Mouse (Mus musculus): Measurements from ENCODE around the gene Sox6. TPM values are rescaled to one million over a fixed set of nuclear protein-coding genes. Genes with fewer than 3 reads are reported as not detected.

Gene Sox6
- total and polyA plus RNA-seq, 2 experiments from 2014 or later: 30.8 to 47.6 TPM

DNA sequence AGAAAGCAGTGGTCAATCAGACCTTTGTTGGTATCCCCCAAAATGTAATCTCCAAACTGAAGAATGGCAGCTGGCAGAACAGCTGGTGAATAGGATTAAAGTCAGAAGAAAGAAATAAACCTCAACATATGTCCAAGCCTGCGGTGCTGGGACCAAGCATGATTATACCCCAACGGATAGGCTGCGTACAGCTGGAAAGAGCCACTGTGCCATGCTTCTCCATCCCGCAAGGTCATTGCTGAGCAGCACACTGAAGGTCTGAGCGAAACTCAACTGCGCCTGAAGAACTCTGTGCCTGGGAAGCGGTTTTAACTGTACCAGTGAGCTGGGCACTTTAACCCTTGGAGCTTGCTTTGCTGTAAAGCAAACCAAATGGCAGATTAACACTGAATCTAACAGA, 291.1 kb downstream of the Sox6 start:
- Histone ChIP-seq H3K4me3 (ENCODE audit: low read depth, low read length) (no peak overlapping the region), H3K4me2 (ENCODE audit: low read depth, low read length, poor library complexity, severe bottlenecking) (no peak overlapping the region), H3K27ac (ENCODE audit: low read depth, low read length) (no peak overlapping the region), H3K9me3 (ENCODE audit: low read length) (no peaks in the 10 kb centered on the region), H3K27me3 (ENCODE audit: insufficient read depth, low read length) (no peaks in the 10 kb centered on the region), H3K36me3 (ENCODE audit: insufficient read depth, low read length) (no peaks in the 10 kb centered on the region), H3K9ac (replicated peaks; ENCODE audit: low read length, poor library complexity, severe bottlenecking) (no peak overlapping the region), H3K4me1 (ENCODE audit: insufficient read depth, low read length) (no peaks in the 10 kb centered on the region)
- DNase-seq (ENCODE audit: low spot score): peak; percentile 15
- WGBS: 49% methylated on average over 7 of the region's 7 CpGs
- no peak for ATAC-seq (ENCODE audit: low FRiP score)
- no peak for TF ChIP-seq CTCF (IDR thresholded peaks at IDR 0.05)

DNA sequence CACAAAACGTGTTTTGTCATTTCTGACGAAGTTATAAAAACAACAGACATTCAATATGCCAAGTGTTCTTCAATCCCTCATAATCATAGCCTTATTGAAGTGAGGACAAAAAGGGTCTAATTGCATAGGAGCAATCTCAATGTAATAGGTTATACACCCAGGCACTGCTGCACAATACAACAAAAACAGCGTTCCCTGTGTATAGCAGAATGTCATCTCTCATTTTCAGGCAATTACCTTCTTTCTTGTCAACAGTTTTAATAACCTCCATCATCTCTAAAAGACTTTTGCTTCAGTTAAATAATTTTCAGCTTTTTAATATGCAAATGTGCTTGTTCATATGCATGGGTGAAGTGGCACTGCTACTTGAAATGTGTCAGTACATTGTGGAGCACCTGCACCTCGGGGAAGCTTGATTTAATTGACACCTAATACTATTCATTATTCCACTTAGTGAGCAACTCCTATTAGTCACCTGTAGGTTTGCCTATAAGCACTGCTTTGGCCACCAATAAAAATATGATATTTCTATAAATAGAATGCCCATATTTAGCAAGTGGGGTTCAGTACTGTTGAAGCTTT, 292.8 kb downstream of the Sox6 start:
- Histone ChIP-seq H3K27me3 (ENCODE audit: insufficient read depth, low read length) (no peaks in the 10 kb centered on the region), H3K9ac (replicated peaks; ENCODE audit: low read length, poor library complexity, severe bottlenecking) (no peak overlapping the region), H3K27ac (ENCODE audit: low read depth, low read length) (no peak overlapping the region), H3K4me2 (ENCODE audit: low read depth, low read length, poor library complexity, severe bottlenecking) (no peak overlapping the region), H3K36me3 (ENCODE audit: insufficient read depth, low read length) (no peaks in the 10 kb centered on the region), H3K9me3 (ENCODE audit: low read length) (no peaks in the 10 kb centered on the region), H3K4me1 (ENCODE audit: insufficient read depth, low read length) (no peaks in the 10 kb centered on the region), H3K4me3 (ENCODE audit: low read depth, low read length) (no peak overlapping the region)
- WGBS: 69% methylated on average over 4 of the region's 4 CpGs
- ATAC-seq (ENCODE audit: low FRiP score) (no peak), DNase-seq (ENCODE audit: low spot score) (no peak)
- TF ChIP-seq CTCF (IDR thresholded peaks at IDR 0.05): no peak

DNA sequence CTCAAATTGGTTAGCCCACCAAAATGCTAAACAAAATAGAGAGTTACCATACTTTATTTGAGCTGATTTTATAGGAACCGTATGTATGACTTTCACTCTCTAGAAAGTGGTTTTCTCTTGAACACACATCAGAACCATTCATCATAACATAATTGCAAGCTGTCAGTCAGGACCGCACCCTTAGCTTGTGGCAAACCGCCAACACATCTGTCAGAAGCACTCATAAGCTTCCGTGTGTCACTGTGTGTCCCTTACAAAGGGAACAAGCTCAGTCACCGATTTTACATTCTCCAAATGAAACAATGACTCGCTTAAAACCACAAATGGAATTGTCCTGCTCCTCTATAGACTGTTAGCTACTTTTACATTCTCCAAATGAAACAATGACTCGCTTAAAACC, 304.5 kb downstream of the Sox6 start:
- no peak for DNase-seq (ENCODE audit: low spot score)
- Histone ChIP-seq H3K4me2 (ENCODE audit: low read depth, low read length, poor library complexity, severe bottlenecking) (no peak overlapping the region), H3K9me3 (ENCODE audit: low read length) (no peaks in the 10 kb centered on the region), H3K9ac (replicated peaks; ENCODE audit: low read length, poor library complexity, severe bottlenecking) (no peak overlapping the region), H3K27me3 (ENCODE audit: insufficient read depth, low read length) (no peaks in the 10 kb centered on the region), H3K4me1 (ENCODE audit: insufficient read depth, low read length) (no peaks in the 10 kb centered on the region), H3K36me3 (ENCODE audit: insufficient read depth, low read length) (no peaks in the 10 kb centered on the region), H3K27ac (ENCODE audit: low read depth, low read length) (no peak overlapping the region), H3K4me3 (ENCODE audit: low read depth, low read length) (no peak overlapping the region)
- TF ChIP-seq CTCF (IDR thresholded peaks at IDR 0.05): no peak
- WGBS: 61% methylated on average over 7 of the region's 7 CpGs
- ATAC-seq (ENCODE audit: low FRiP score): no peak

GRCm38 (mm10) chr7:115732824-115733223, 305.8 kb downstream of the Sox6 start:
- ATAC-seq (ENCODE audit: low FRiP score): no peak
- Histone ChIP-seq H3K4me2 (ENCODE audit: low read depth, low read length, poor library complexity, severe bottlenecking) (no peak overlapping the region), H3K36me3 (ENCODE audit: insufficient read depth, low read length) (no peaks in the 10 kb centered on the region), H3K27me3 (ENCODE audit: insufficient read depth, low read length) (no peaks in the 10 kb centered on the region), H3K9ac (replicated peaks; ENCODE audit: low read length, poor library complexity, severe bottlenecking) (no peak overlapping the region), H3K4me1 (ENCODE audit: insufficient read depth, low read length) (no peaks in the 10 kb centered on the region), H3K4me3 (ENCODE audit: low read depth, low read length) (no peak overlapping the region), H3K9me3 (ENCODE audit: low read length) (no peaks in the 10 kb centered on the region), H3K27ac (ENCODE audit: low read depth, low read length) (no peak overlapping the region)
- no peak for TF ChIP-seq CTCF (IDR thresholded peaks at IDR 0.05)
- WGBS: 35% methylated on average over 1 of the region's 1 CpGs
- no peak for DNase-seq (ENCODE audit: low spot score)

- Histone ChIP-seq H3K36me3 (ENCODE audit: insufficient read depth, low read length) (no peaks in the 10 kb centered on the region), H3K9ac (replicated peaks; ENCODE audit: low read length, poor library complexity, severe bottlenecking) (no peak overlapping the region), H3K4me2 (ENCODE audit: low read depth, low read length, poor library complexity, severe bottlenecking) (no peak overlapping the region), H3K27ac (ENCODE audit: low read depth, low read length) (no peak overlapping the region), H3K4me3 (ENCODE audit: low read depth, low read length) (no peak overlapping the region), H3K9me3 (ENCODE audit: low read length) (no peaks in the 10 kb centered on the region), H3K27me3 (ENCODE audit: insufficient read depth, low read length) (no peaks in the 10 kb centered on the region), H3K4me1 (ENCODE audit: insufficient read depth, low read length) (no peaks in the 10 kb centered on the region; the same call in 1 of the 2 replicates)
- 88% methylated on average over 2 of the region's 2 CpGs for WGBS
- ATAC-seq (ENCODE audit: low FRiP score): no peak
- DNase-seq (ENCODE audit: low spot score): no peak
- no peak for TF ChIP-seq CTCF (IDR thresholded peaks at IDR 0.05)
Measured at GRCm38 (mm10) chr7:115726776-115727175, 311.8 kb downstream of the Sox6 start.

DNA sequence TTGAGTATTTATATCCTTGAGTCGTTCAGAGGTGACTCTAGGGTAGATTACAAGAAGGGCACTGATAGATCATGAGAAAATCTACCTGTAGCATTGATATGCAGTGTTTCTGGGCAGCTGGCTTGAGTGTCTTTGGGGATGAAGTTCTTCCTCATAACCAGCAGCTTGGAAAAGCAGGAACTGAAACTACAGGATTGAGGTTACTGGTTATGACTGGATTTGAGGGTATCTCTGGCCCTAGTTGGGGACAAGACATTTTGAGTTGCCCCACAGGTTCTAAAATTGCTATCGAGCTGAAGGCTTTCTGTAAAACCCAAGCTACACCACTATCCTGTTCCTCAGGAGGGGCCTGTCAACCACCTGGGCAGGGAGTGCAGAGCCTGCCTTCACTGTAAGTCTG, 314.2 kb downstream of the Sox6 start:
- H3K9me3 ChIP-seq (ENCODE audit: low read length): no peaks in the 10 kb centered on the region
- H3K4me3 ChIP-seq (ENCODE audit: low read depth, low read length): no peak overlapping the region
- WGBS: 96% methylated on average over 2 of the region's 2 CpGs
- H3K9ac ChIP-seq (replicated peaks; ENCODE audit: low read length, poor library complexity, severe bottlenecking): no peak overlapping the region
- ATAC-seq (ENCODE audit: low FRiP score) (no peak), DNase-seq (ENCODE audit: low spot score) (no peak)
- H3K4me1 ChIP-seq (ENCODE audit: insufficient read depth, low read length): no peaks in the 10 kb centered on the region; the same call in 1 of the 2 replicates
- H3K27me3 ChIP-seq (ENCODE audit: insufficient read depth, low read length): no peaks in the 10 kb centered on the region
- no peak for TF ChIP-seq CTCF (IDR thresholded peaks at IDR 0.05)
- no peak overlapping the region for H3K27ac ChIP-seq (ENCODE audit: low read depth, low read length)
- no peaks in the 10 kb centered on the region for H3K36me3 ChIP-seq (ENCODE audit: insufficient read depth, low read length)
- H3K4me2 ChIP-seq (ENCODE audit: low read depth, low read length, poor library complexity, severe bottlenecking): no peak overlapping the region
